8 mouse cellular contexts compared by ENCODE assay signal in the genomic region with DNA sequence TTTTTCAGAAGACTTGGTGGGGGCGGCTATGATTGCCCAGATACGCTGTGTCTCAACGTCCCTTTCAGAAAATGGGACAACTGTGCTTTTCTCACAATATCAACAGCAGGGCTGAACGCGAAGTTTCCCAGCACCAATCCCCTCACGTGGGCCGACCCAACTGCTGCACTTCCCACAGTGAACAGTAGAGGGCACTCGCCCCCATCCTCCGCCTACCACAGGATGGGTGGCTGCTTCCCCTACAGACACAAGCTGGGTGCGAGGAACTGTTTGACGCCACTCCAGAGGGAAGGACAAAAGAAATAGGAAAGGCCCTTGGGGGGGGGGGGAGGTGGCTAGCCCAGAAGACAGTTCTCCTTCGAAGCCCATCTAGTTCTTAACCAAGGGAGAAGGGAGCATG. TPM values are rescaled to one million over a fixed set of nuclear protein-coding genes. Genes with fewer than 3 reads are reported as not detected.
DNase-seq lines count a peak whose midpoint lies in the region; ATAC-seq and TF ChIP-seq lines count a peak whose summit lies in the region.

No protein-coding gene starts in this region.

- no peak overlapping the region for H3K27ac ChIP-seq in embryonic facial prominence, embryonic 10.5 days (replicated peaks)
- H3K27ac ChIP-seq in heart, adult 2 months, result no peak overlapping the region
- no peak overlapping the region for H3K27ac ChIP-seq in lung, embryonic 16.5 days (ENCODE audit: low read length)

- H3K4me3 ChIP-seq in E14TG2a.4 (replicated peaks; ENCODE audit: low read length), result peak overlapping the region; percentile 93; the same call in 1 of the 2 replicates
- H3K4me3 ChIP-seq in embryonic facial prominence, embryonic 10.5 days, result peak overlapping the region; percentile 2; the same call in 1 of the 2 replicates
- no peak overlapping the region for H3K4me3 ChIP-seq in heart, adult 2 months
- no peak overlapping the region for H3K4me3 ChIP-seq in lung, embryonic 16.5 days (ENCODE audit: low read length)

- H3K9me3 ChIP-seq in E14TG2a.4 (ENCODE audit: low read length), result no peaks in the 10 kb centered on the region
- no peaks in the 10 kb centered on the region for H3K9me3 ChIP-seq in embryonic facial prominence, embryonic 10.5 days
- no peaks in the 10 kb centered on the region for H3K9me3 ChIP-seq in lung, embryonic 16.5 days (ENCODE audit: control insufficient read depth, low read length)

- ATAC-seq in lung, embryonic 16.5 days (ENCODE audit: low read depth), result peak; percentile 45; the same call in 1 of the 2 replicates

- peak; percentile 91 for DNase-seq in adrenal gland, postnatal 14 days
- DNase-seq in embryonic facial prominence, embryonic 10.5 days (ENCODE audit: low spot score), result peak; percentile 89
- peak; percentile 76 to 88 for DNase-seq in heart, adult 2 months
- peak; percentile 79 to 82 for DNase-seq in kidney, postnatal 25 days
- DNase-seq in retina, postnatal 1 day, result peak; percentile 88
- DNase-seq in urinary bladder, adult 18-20 months (ENCODE audit: low spot score in 2 of 2), result peak; percentile 53 to 68

- no peak overlapping the region for H3K9ac ChIP-seq in heart, adult 2 months (ENCODE audit: low read depth, low read length)
- H3K9ac ChIP-seq in lung, embryonic 16.5 days (ENCODE audit: low read length), result no peak overlapping the region

- no peaks in the 10 kb centered on the region for H3K79me2 ChIP-seq in heart, adult 2 months (replicated peaks; ENCODE audit: control insufficient read depth, insufficient read depth, low read length)

- TF ChIP-seq CTCF in E14TG2a.4 (conservative IDR thresholded peaks at IDR 0.05; ENCODE audit: low read length), result peak; percentile 99
- peak; percentile 88 for TF ChIP-seq CTCF in heart, adult 2 months (IDR thresholded peaks at IDR 0.05)

- H3K27me3 ChIP-seq in E14TG2a.4 (ENCODE audit: insufficient read depth, low read length), result no peaks in the 10 kb centered on the region
- peaks cover 48% of the 10 kb centered on the region for H3K27me3 ChIP-seq in embryonic facial prominence, embryonic 10.5 days (replicated peaks; ENCODE audit: low read depth, poor library complexity, severe bottlenecking)
- H3K27me3 ChIP-seq in heart, adult 2 months (ENCODE audit: control insufficient read depth, insufficient read depth, low read length), result peaks cover 17% of the 10 kb centered on the region
- peaks cover 32% of the 10 kb centered on the region for H3K27me3 ChIP-seq in lung, embryonic 16.5 days (ENCODE audit: control insufficient read depth, insufficient read depth, low read depth, low read length)

- intact Hi-C loops in heart, adult 2 months (cut with DNase I), result no loop called here

- H3K36me3 ChIP-seq in E14TG2a.4 (ENCODE audit: insufficient read depth, low read length), result peaks cover 12% of the 10 kb centered on the region
- H3K36me3 ChIP-seq in embryonic facial prominence, embryonic 10.5 days (replicated peaks), result no peaks in the 10 kb centered on the region
- H3K36me3 ChIP-seq in heart, adult 2 months (ENCODE audit: control insufficient read depth, insufficient read depth, low read length), result no peaks in the 10 kb centered on the region
- H3K36me3 ChIP-seq in lung, embryonic 16.5 days (ENCODE audit: control insufficient read depth, insufficient read depth, low read length), result no peaks in the 10 kb centered on the region

- 0 out of 2 replicates have a peak, but pooled peaks have one; percentile 44 for TF ChIP-seq EP300 in heart, adult 2 months (IDR thresholded peaks at IDR 0.05; ENCODE audit: insufficient read depth, low read depth, low read length)

- peaks cover 71% of the 10 kb centered on the region for H3K4me1 ChIP-seq in E14TG2a.4 (replicated peaks; ENCODE audit: low read depth, low read length)
- peaks cover 47% of the 10 kb centered on the region for H3K4me1 ChIP-seq in embryonic facial prominence, embryonic 10.5 days
- no peaks in the 10 kb centered on the region for H3K4me1 ChIP-seq in heart, adult 2 months (ENCODE audit: control insufficient read depth, insufficient read depth, low read length)
- peaks cover 23% of the 10 kb centered on the region for H3K4me1 ChIP-seq in lung, embryonic 16.5 days (replicated peaks; ENCODE audit: control insufficient read depth, insufficient read depth, low read length)

- no peak overlapping the region for H3K4me2 ChIP-seq in lung, embryonic 16.5 days (ENCODE audit: low read depth, low read length)

- whole genome bisulfite sequencing in embryonic facial prominence, embryonic 10.5 days, result 4% methylated on average over 12 of the region's 12 CpGs
- WGBS in heart, adult 2 months, result 6% methylated on average over 12 of the region's 12 CpGs
- 5% methylated on average over 12 of the region's 12 CpGs for WGBS in lung, embryonic 16.5 days

- TF ChIP-seq POLR2A in heart, adult 2 months (IDR thresholded peaks at IDR 0.05; ENCODE audit: insufficient read depth, low read depth, low read length), result no peak

RNA-seq across cellular contexts. Expression of a gene that starts 2.4 kb away (rescaled TPM):
- 6.3 and 6.4 TPM in 2 replicates for total RNA-seq in adrenal gland, postnatal 14 days (2021)
- 13.0 and 14.4 TPM in 2 replicates for polyA plus RNA-seq in embryonic facial prominence, embryonic 10.5 days (2016; fragmentation: Nextera tagmentation; extraction: Ambion mirVana)
- 1 to 10 TPM; 1.4 to 2.6 TPM for total RNA-seq in heart, adult 2 months (2021)
- polyA plus RNA-seq in heart, adult 2 months (2012; rRNA removed), result 0.44 and 0.61 TPM in 2 replicates
- polyA plus RNA-seq in lung, embryonic 16.5 days (2015; fragmentation: Nextera tagmentation; extraction: Ambion mirVana), result 1.1 and 2.1 TPM in 2 replicates

RNA-seq across cellular contexts. Expression of a gene that starts 31.3 kb away (rescaled TPM):
- 37.0 and 45.2 TPM in 2 replicates for total RNA-seq in adrenal gland, postnatal 14 days (2021)
- 2.1 and 2.2 TPM in 2 replicates for polyA plus RNA-seq in embryonic facial prominence, embryonic 10.5 days (2016; fragmentation: Nextera tagmentation; extraction: Ambion mirVana)
- 10 to 100 TPM; 67.1 to 72.5 TPM for total RNA-seq in heart, adult 2 months (2021)
- 37.9 and 46.2 TPM in 2 replicates for polyA plus RNA-seq in heart, adult 2 months (2012; rRNA removed)
- polyA plus RNA-seq in lung, embryonic 16.5 days (2015; fragmentation: Nextera tagmentation; extraction: Ambion mirVana), result 3.4 and 4.0 TPM in 2 replicates

RNA-seq across cellular contexts. Expression of a gene that starts 53.7 kb away (rescaled TPM):
- 277 and 297 TPM in 2 replicates for total RNA-seq in adrenal gland, postnatal 14 days (2021)
- polyA plus RNA-seq in embryonic facial prominence, embryonic 10.5 days (2016; fragmentation: Nextera tagmentation; extraction: Ambion mirVana), result 18.2 and 20.0 TPM in 2 replicates
- 100 to 1,000 TPM; 130 to 137 TPM for total RNA-seq in heart, adult 2 months (2021)
- 82.7 and 106 TPM in 2 replicates for polyA plus RNA-seq in heart, adult 2 months (2012; rRNA removed)
- polyA plus RNA-seq in lung, embryonic 16.5 days (2015; fragmentation: Nextera tagmentation; extraction: Ambion mirVana), result 57.5 and 66.6 TPM in 2 replicates

RNA-seq across cellular contexts. Expression of a gene that starts 56.0 kb away (rescaled TPM):
- 9.2 and 10.1 TPM in 2 replicates for total RNA-seq in adrenal gland, postnatal 14 days (2021)
- 0.72 and 0.80 TPM in 2 replicates for polyA plus RNA-seq in embryonic facial prominence, embryonic 10.5 days (2016; fragmentation: Nextera tagmentation; extraction: Ambion mirVana)
- under 1 TPM; 0.13 to 0.36 TPM for total RNA-seq in heart, adult 2 months (2021)
- polyA plus RNA-seq in heart, adult 2 months (2012; rRNA removed), result 0.26 and 0.31 TPM in 2 replicates
- polyA plus RNA-seq in lung, embryonic 16.5 days (2015; fragmentation: Nextera tagmentation; extraction: Ambion mirVana), result 0.70 and 0.83 TPM in 2 replicates

Comparison
In these comparisons a context has a peak if more than half of its experiments do, and no peak if none do; other contexts are left out.
1. H3K4me3 ChIP-seq: peak in E14TG2a.4 (single experiment) and embryonic facial prominence, embryonic 10.5 days (single experiment); none in heart, adult 2 months (single experiment) and lung, embryonic 16.5 days (single experiment).
2. Peak in every context shown above with its lines, with median percentiles within 50 percentile points of each other: DNase-seq.